Mouse (Mus musculus) G1E (cell line): ENCODE results near the gene Ulk4.

Experiments used
- CTCF ChIP-seq: IDR thresholded peaks from 2 replicates; pipeline ENCODE4 v1.5.1; 2012; ENCODE audit warnings: low read depth, low read length, inconsistent platforms, mixed read lengths
- POLR2AphosphoS5 ChIP-seq: IDR thresholded peaks from 2 replicates; pipeline ENCODE4 v1.6.1; 2012; ENCODE audit warnings: low read depth, low read length, inconsistent platforms; ENCODE audit not compliant: insufficient replicate concordance
- TAL1 ChIP-seq: conservative IDR thresholded peaks from 2 replicates; pipeline ENCODE4 v1.6.1; 2012; ENCODE audit warnings: low read depth, low read length, inconsistent platforms, mixed read lengths

- TF ChIP-seq CTCF (no peak), POLR2AphosphoS5 (no peak), TAL1 (no peak)
These were observed 241.7 kb downstream of the Ulk4 start for GRCm38 (mm10) chr9:121035296-121035695.
